Mouse (Mus musculus) MEL (cell line): ENCODE data around the gene Chst15.

Experiments used
- CTCF ChIP-seq, 3 experiments: IDR thresholded peaks in 2 of 3; conservative IDR thresholded peaks in 1 of 3; 2 replicates each; pipeline ENCODE4 v1.5.1; 2011 to 2012; ENCODE audit warnings: low read length in 3 of 3, low read depth in 2 of 3, mild to moderate bottlenecking in 2 of 3, improper control_type of control experiment in 1 of 3, inconsistent platforms in 1 of 3, mixed read lengths in 1 of 3, moderate library complexity in 1 of 3; ENCODE audit not compliant: control insufficient read depth in 1 of 3, insufficient read depth in 1 of 3, poor library complexity in 1 of 3, severe bottlenecking in 1 of 3
- EP300 ChIP-seq, 2 experiments: IDR thresholded peaks; 2 replicates each; pipeline ENCODE4 v1.6.1; 2011; ENCODE audit warnings: improper control_type of control experiment in 2 of 2, low read length in 2 of 2, low read depth in 1 of 2, mild to moderate bottlenecking in 1 of 2
- GATA1 ChIP-seq: IDR thresholded peaks from 2 replicates; pipeline ENCODE4 v1.6.1; 2011; ENCODE audit warnings: low read depth, low read length, improper control_type of control experiment
- NRF1 ChIP-seq: IDR thresholded peaks from 2 replicates; pipeline ENCODE4 v1.6.1; 2014; ENCODE audit warnings: low read depth, mild to moderate bottlenecking, inconsistent platforms, low read length, improper control_type of control experiment, moderate library complexity; ENCODE audit not compliant: poor library complexity, insufficient read depth, severe bottlenecking
- POLR2A ChIP-seq, 2 experiments: IDR thresholded peaks; 2 replicates each; pipeline ENCODE4 v1.6.1; 2011 to 2012; ENCODE audit warnings: low read length in 2 of 2, mild to moderate bottlenecking in 2 of 2, control low read depth in 1 of 2, improper control_type of control experiment in 1 of 2, low read depth in 1 of 2, moderate library complexity in 1 of 2; ENCODE audit not compliant: control insufficient read depth in 1 of 2, insufficient read depth in 1 of 2, poor library complexity in 1 of 2

DNA sequence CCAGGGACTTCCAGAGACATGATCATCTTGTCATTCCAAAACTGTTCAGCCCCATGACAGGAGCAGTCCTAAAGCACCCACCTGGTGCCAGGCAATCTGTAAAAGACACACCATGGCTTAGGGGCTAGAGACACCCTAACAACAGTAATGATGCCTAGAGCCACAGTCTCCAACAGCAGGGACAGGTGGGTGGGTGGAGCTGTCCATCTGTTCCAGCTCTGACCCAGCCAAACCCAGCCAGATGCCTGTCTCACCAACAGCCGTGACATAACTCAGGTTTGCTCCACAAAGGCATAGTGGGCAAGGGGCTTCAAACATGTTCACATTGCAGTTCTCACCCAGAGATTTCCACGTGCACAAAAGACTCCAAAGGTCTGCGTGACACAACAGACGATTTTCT is 35.3 kb downstream of the Chst15 start:
- TF ChIP-seq NRF1 (no peak), EP300 (IDR thresholded peaks at IDR 0.05; ENCODE audit: low read depth in 1 of 2, low read length in 2 of 2) (no peak), GATA1 (no peak), CTCF (IDR thresholded peaks at IDR 0.05 in 2 of 3, conservative IDR thresholded peaks at IDR 0.05 in 1 of 3; ENCODE audit: control insufficient read depth in 1 of 3, insufficient read depth in 1 of 3, low read depth in 2 of 3, low read length in 3 of 3, poor library complexity in 1 of 3, severe bottlenecking in 1 of 3) (no peak), POLR2A (IDR thresholded peaks at IDR 0.05; ENCODE audit: control insufficient read depth in 1 of 2, insufficient read depth in 1 of 2, low read depth in 1 of 2, low read length in 2 of 2, poor library complexity in 1 of 2) (no peak)
